Mouse (Mus musculus) hindbrain, embryonic 14.5 days (tissue): Measurements from ENCODE around the gene Abcb8. TPM values are rescaled to one million over a fixed set of nuclear protein-coding genes. Genes with fewer than 3 reads are reported as not detected.

Experiments
- ATAC-seq: fragments of 200-750 bp; cut with Nextera tagmentation; 2 replicates; pipeline ENCODE4 v1.8.0; 2017; ENCODE audit warnings: moderate number of reproducible peaks, mild to moderate bottlenecking, moderate TSS enrichment, moderate library complexity; ENCODE audit not compliant: low FRiP score
- DNase-seq: peaks from one replicate; pipeline ENCODE4 v3.0.0-alpha.2; 2015; ENCODE audit warnings: low spot score
- H3K27ac ChIP-seq: fragments of 300-500 bp; sonication (generic); 2 replicates; pipeline ENCODE4 v1.5.1; 2014; ENCODE audit warnings: mild to moderate bottlenecking, moderate library complexity
- H3K27me3 ChIP-seq: fragments of 300-500 bp; sonication (generic); 2 replicates; pipeline ENCODE4 v1.6.1; 2014; ENCODE audit warnings: mild to moderate bottlenecking, low read length, mixed read lengths; ENCODE audit not compliant: control insufficient read depth, insufficient read depth
- H3K36me3 ChIP-seq: fragments of 300-500 bp; sonication (generic); replicated peaks from 2 replicates; pipeline ENCODE4 v1.6.1; 2014; ENCODE audit not compliant: control insufficient read depth, insufficient read depth
- H3K4me1 ChIP-seq: fragments of 300-500 bp; sonication (generic); replicated peaks from 2 replicates; pipeline ENCODE4 v1.6.1; 2014; ENCODE audit warnings: antibody characterized with exemption, low read length, mixed read lengths; ENCODE audit not compliant: control insufficient read depth, insufficient read depth
- H3K4me2 ChIP-seq: fragments of 300-500 bp; sonication (generic); replicated peaks from 2 replicates; pipeline ENCODE4 v1.6.1; 2014; ENCODE audit warnings: mild to moderate bottlenecking, moderate library complexity
- H3K4me3 ChIP-seq: fragments of 300-500 bp; sonication (generic); replicated peaks from 2 replicates; pipeline ENCODE4 v1.5.1; 2014; ENCODE audit warnings: mild to moderate bottlenecking, low read length
- H3K9ac ChIP-seq: fragments of 300-500 bp; sonication (generic); 2 replicates; pipeline ENCODE4 v1.6.1; 2014
- H3K9me3 ChIP-seq: fragments of 300-500 bp; sonication (generic); 2 replicates; pipeline ENCODE4 v1.6.1; 2016; ENCODE audit warnings: low read length; ENCODE audit not compliant: control insufficient read depth
- WGBS: fragments of 180-500 bp; shearing (Covaris S2); extraction: QIAGEN DNeasy Blood & Tissue Kit; methylation state at CpG from one replicate; pipeline ENCODE4 v1.1.7; 2014; 5-methylcytosine and 5-hydroxymethylcytosine counted together
- polyA plus RNA-seq: library from polyadenylated mRNA; unstranded; fragments of >200 nt; fragmentation: Nextera tagmentation; extraction: Ambion mirVana; gene quantifications from 2 replicates; pipeline ENCODE4 v1.2.1, GENCODE M21; 2014

The Abcb8 gene
- polyA plus RNA-seq, 1 experiment from 2014 or later, result 45.6 TPM

GRCm38 (mm10) chr5:24413042-24413693, 19.7 kb downstream of the Abcb8 start, which contains the start of gene Asic3:
TSS of gene Asic3 (plus strand) at chr5:24413392.
- H3K4me3 ChIP-seq, result no peak within 1 kb of the TSS
- ATAC-seq (no peak), DNase-seq (no peak)
- no peaks in the 10 kb centered on the region for H3K27me3 ChIP-seq
- H3K27ac ChIP-seq, result no peak within 1 kb of the TSS
- H3K4me1 ChIP-seq, result peaks cover 11% of the 10 kb centered on the region; the same call in 1 of the 2 replicates
- H3K9me3 ChIP-seq, result no peaks in the 10 kb centered on the region
- no peak within 1 kb of the TSS for H3K9ac ChIP-seq
- no peak within 1 kb of the TSS for H3K4me2 ChIP-seq
- 54% methylated on average over 11 of the region's 11 CpGs for WGBS
- 0 out of 2 replicates have a peak, but pooled peaks cover 4% of the 10 kb centered on the region for H3K36me3 ChIP-seq

GRCm38 (mm10) chr5:24413938-24414337, 20.5 kb downstream of the Abcb8 start:
- 85% methylated on average over 13 of the region's 13 CpGs for WGBS
- Histone ChIP-seq H3K36me3 (peaks cover 9% of the 10 kb centered on the region; the same call in 1 of the 2 replicates), H3K4me1 (peaks cover 11% of the 10 kb centered on the region; the same call in 1 of the 2 replicates), H3K27ac (no peak overlapping the region), H3K27me3 (no peaks in the 10 kb centered on the region), H3K9me3 (no peaks in the 10 kb centered on the region), H3K4me2 (no peak overlapping the region), H3K9ac (no peak overlapping the region), H3K4me3 (no peak overlapping the region)
- no peak for ATAC-seq
- DNase-seq, result no peak

- ATAC-seq (peak; percentile 72; the same call in 1 of the 2 replicates), DNase-seq (peak; percentile 66)
- 4% methylated on average over 21 of the region's 21 CpGs for WGBS
- peaks cover 11% of the 10 kb centered on the region; the same call in 1 of the 2 replicates for H3K4me1 ChIP-seq
- H3K27ac ChIP-seq, result no peak overlapping the region
- peak overlapping the region; percentile 27 for H3K4me2 ChIP-seq
- H3K27me3 ChIP-seq, result no peaks in the 10 kb centered on the region
- H3K36me3 ChIP-seq, result peaks cover 28% of the 10 kb centered on the region
- no peak overlapping the region; the same call in 1 of the 2 replicates for H3K9ac ChIP-seq
- H3K9me3 ChIP-seq, result no peaks in the 10 kb centered on the region
- no peak overlapping the region for H3K4me3 ChIP-seq
Measured at GRCm38 (mm10) chr5:24416222-24416736, 22.8 kb downstream of the Abcb8 start.

GRCm38 (mm10) chr5:24417587-24417986, 24.1 kb downstream of the Abcb8 start:
- no peaks in the 10 kb centered on the region for H3K9me3 ChIP-seq
- no peak overlapping the region for H3K4me2 ChIP-seq
- no peak overlapping the region for H3K9ac ChIP-seq
- no peaks in the 10 kb centered on the region for H3K27me3 ChIP-seq
- H3K4me3 ChIP-seq, result no peak overlapping the region
- peaks cover 20% of the 10 kb centered on the region for H3K4me1 ChIP-seq
- H3K36me3 ChIP-seq, result peaks cover 28% of the 10 kb centered on the region
- ATAC-seq (no peak), DNase-seq (no peak)
- WGBS, result 89% methylated on average over 10 of the region's 10 CpGs
- H3K27ac ChIP-seq, result no peak overlapping the region

- 89% methylated on average over 8 of the region's 9 CpGs for WGBS
- Histone ChIP-seq H3K9ac (no peak overlapping the region), H3K27me3 (no peaks in the 10 kb centered on the region), H3K36me3 (peaks cover 28% of the 10 kb centered on the region), H3K4me2 (no peak overlapping the region), H3K4me3 (no peak overlapping the region), H3K9me3 (no peaks in the 10 kb centered on the region), H3K4me1 (peaks cover 31% of the 10 kb centered on the region), H3K27ac (no peak overlapping the region)
- no peak for ATAC-seq
- no peak for DNase-seq
Measured at GRCm38 (mm10) chr5:24420381-24420780, 26.9 kb downstream of the Abcb8 start.

- no peaks in the 10 kb centered on the region; the same call in 1 of the 2 replicates for H3K27me3 ChIP-seq
- peak within 1 kb of the TSS; percentile 77 for H3K4me2 ChIP-seq
- peak within 1 kb of the TSS; percentile 88 for H3K9ac ChIP-seq
- peak; percentile 94 for ATAC-seq
- H3K36me3 ChIP-seq, result peaks cover 24% of the 10 kb centered on the region
- peak within 1 kb of the TSS; percentile 49 for H3K4me3 ChIP-seq
- H3K4me1 ChIP-seq, result peaks cover 43% of the 10 kb centered on the region
- under 1% methylated on average over 46 of the region's 46 CpGs for WGBS
- peak; percentile 98 for DNase-seq
- H3K9me3 ChIP-seq, result no peaks in the 10 kb centered on the region
- H3K27ac ChIP-seq, result peak within 1 kb of the TSS; percentile 87
Measured at GRCm38 (mm10) chr5:24423129-24424003, 29.9 kb downstream of the Abcb8 start, which contains the start of the genes Cdk5 and Slc4a2. TSS of gene Cdk5 (minus strand) at chr5:24423530. TSS of gene Slc4a2 (plus strand) at chr5:24423837.

GRCm38 (mm10) chr5:24424004-24424781, 30.7 kb downstream of the Abcb8 start:
- Histone ChIP-seq H3K36me3 (peaks cover 17% of the 10 kb centered on the region), H3K4me1 (peaks cover 44% of the 10 kb centered on the region), H3K27me3 (no peaks in the 10 kb centered on the region; the same call in 1 of the 2 replicates), H3K27ac (peak overlapping the region; percentile 87), H3K4me2 (peak overlapping the region; percentile 77), H3K4me3 (peak overlapping the region; percentile 49), H3K9me3 (no peaks in the 10 kb centered on the region), H3K9ac (peak overlapping the region; percentile 70)
- ATAC-seq (no peak), DNase-seq (no peak)
- 16% methylated on average over 21 of the region's 21 CpGs for WGBS

GRCm38 (mm10) chr5:24424861-24425411, 31.5 kb downstream of the Abcb8 start:
- H3K27me3 ChIP-seq, result no peaks in the 10 kb centered on the region; the same call in 1 of the 2 replicates
- H3K4me1 ChIP-seq, result peaks cover 44% of the 10 kb centered on the region
- H3K9ac ChIP-seq, result peak overlapping the region; percentile 70
- WGBS, result under 1% methylated on average over 58 of the region's 60 CpGs
- ATAC-seq, result no peak
- H3K9me3 ChIP-seq, result no peaks in the 10 kb centered on the region
- H3K4me2 ChIP-seq, result peak overlapping the region; percentile 77
- peak; percentile 84 for DNase-seq
- H3K36me3 ChIP-seq, result peaks cover 11% of the 10 kb centered on the region
- peak overlapping the region; percentile 87 for H3K27ac ChIP-seq
- peak overlapping the region; percentile 49 for H3K4me3 ChIP-seq
